Mouse (Mus musculus) cortical plate, adult 2 months (tissue): ENCODE results near the gene Ppfibp2. TPM values are rescaled to one million over a fixed set of nuclear protein-coding genes. Genes with fewer than 3 reads are reported as not detected.

Source experiments
- H3K27ac ChIP-seq: fragments of 200-500 bp; 2 replicates; pipeline ENCODE4 v1.5.1; 2012; ENCODE audit warnings: low read length, control low read depth, inconsistent platforms; ENCODE audit not compliant: insufficient read depth
- H3K4me1 ChIP-seq: fragments of 200-500 bp; 2 replicates; pipeline ENCODE4 v1.6.1; 2011; ENCODE audit warnings: low read length; ENCODE audit not compliant: control insufficient read depth, insufficient read depth
- H3K4me3 ChIP-seq: fragments of 200-500 bp; 2 replicates; pipeline ENCODE4 v1.5.1; 2011; ENCODE audit warnings: mild to moderate bottlenecking, low read length, control low read depth; ENCODE audit not compliant: insufficient read depth
- CTCF ChIP-seq: fragments of 200-500 bp; IDR thresholded peaks from 2 replicates; pipeline ENCODE4 v1.5.1; 2011; ENCODE audit warnings: mild to moderate bottlenecking, control low read depth, low read length; ENCODE audit not compliant: insufficient read depth; ENCODE audit errors: extremely low read depth
- POLR2A ChIP-seq: fragments of 200-500 bp; IDR thresholded peaks from 2 replicates; pipeline ENCODE4 v1.6.1; 2011; ENCODE audit warnings: mild to moderate bottlenecking, low read length, control low read depth; ENCODE audit not compliant: insufficient read depth; ENCODE audit errors: extremely low read depth
- polyA plus RNA-seq: library from polyadenylated mRNA; depleted of rRNA; stranded (reverse); fragments of >200 nt; gene quantifications from 2 replicates; pipeline ENCODE4 v1.2.3, GENCODE M21; 2012

Gene Ppfibp2
- polyA plus RNA-seq, 1 experiment, result 8.4 TPM

- no peak for TF ChIP-seq CTCF
- H3K27ac ChIP-seq, result 0 out of 2 replicates have a peak overlapping the region, but pooled peaks have one; percentile 86
- no peak overlapping the region for H3K4me3 ChIP-seq
- peaks cover 1% of the 10 kb centered on the region; the same call in 1 of the 2 replicates for H3K4me1 ChIP-seq
Measured at GRCm38 (mm10) chr7:107680151-107680852, 85.3 kb downstream of the Ppfibp2 start.

GRCm38 (mm10) chr7:107681306-107681705 lies 86.3 kb downstream of the Ppfibp2 start:
- H3K27ac ChIP-seq, result no peak overlapping the region
- no peak for TF ChIP-seq CTCF
- TF ChIP-seq POLR2A, result no peak

GRCm38 (mm10) chr7:107683162-107683561 lies 88.2 kb downstream of the Ppfibp2 start:
- H3K4me1 ChIP-seq, result peaks cover 1% of the 10 kb centered on the region; the same call in 1 of the 2 replicates
- H3K4me3 ChIP-seq, result no peak overlapping the region
- no peak overlapping the region for H3K27ac ChIP-seq
- TF ChIP-seq POLR2A, result no peak

More at GRCm38 (mm10) chr7:107681306-107681705, 86.3 kb downstream of the Ppfibp2 start:
- peaks cover 1% of the 10 kb centered on the region; the same call in 1 of the 2 replicates for H3K4me1 ChIP-seq
- H3K4me3 ChIP-seq, result no peak overlapping the region

GRCm38 (mm10) chr7:107683622-107684021 lies 88.6 kb downstream of the Ppfibp2 start:
- H3K27ac ChIP-seq, result no peak overlapping the region
- no peak for TF ChIP-seq POLR2A
- no peak for TF ChIP-seq CTCF
- peaks cover 1% of the 10 kb centered on the region; the same call in 1 of the 2 replicates for H3K4me1 ChIP-seq
- no peak overlapping the region for H3K4me3 ChIP-seq

- Histone ChIP-seq H3K27ac (no peak overlapping the region), H3K4me3 (no peak overlapping the region), H3K4me1 (no peaks in the 10 kb centered on the region)
- no peak for TF ChIP-seq POLR2A
- TF ChIP-seq CTCF, result no peak
Measured at GRCm38 (mm10) chr7:107685238-107685954, 90.4 kb downstream of the Ppfibp2 start.

GRCm38 (mm10) chr7:107685955-107686285 lies 90.9 kb downstream of the Ppfibp2 start:
- H3K4me3 ChIP-seq, result no peak overlapping the region
- no peaks in the 10 kb centered on the region for H3K4me1 ChIP-seq

GRCm38 (mm10) chr7:107687412-107687811 lies 92.4 kb downstream of the Ppfibp2 start:
- Histone ChIP-seq H3K4me1 (no peaks in the 10 kb centered on the region), H3K27ac (peak overlapping the region; percentile 45; the same call in 1 of the 2 replicates), H3K4me3 (no peak overlapping the region)
- no peak for TF ChIP-seq POLR2A

More at GRCm38 (mm10) chr7:107685955-107686285, 90.9 kb downstream of the Ppfibp2 start:
- TF ChIP-seq CTCF (no peak), POLR2A (no peak)
- H3K27ac ChIP-seq, result no peak overlapping the region

- no peak for TF ChIP-seq CTCF
- no peak for TF ChIP-seq POLR2A
- Histone ChIP-seq H3K4me3 (no peak overlapping the region), H3K4me1 (no peaks in the 10 kb centered on the region), H3K27ac (peak overlapping the region; percentile 53; the same call in 1 of the 2 replicates)
Measured at GRCm38 (mm10) chr7:107688040-107688439, 93.0 kb downstream of the Ppfibp2 start.

- Histone ChIP-seq H3K27ac (no peak overlapping the region), H3K4me1 (no peaks in the 10 kb centered on the region), H3K4me3 (no peak overlapping the region)
- TF ChIP-seq CTCF (no peak), POLR2A (no peak)
Measured at GRCm38 (mm10) chr7:107690426-107691221, 95.6 kb downstream of the Ppfibp2 start.

- H3K4me1 ChIP-seq, result no peaks in the 10 kb centered on the region
- TF ChIP-seq POLR2A, result no peak
- TF ChIP-seq CTCF, result no peak
- no peak overlapping the region for H3K27ac ChIP-seq
- H3K4me3 ChIP-seq, result no peak overlapping the region
Measured at GRCm38 (mm10) chr7:107691493-107691892, 96.5 kb downstream of the Ppfibp2 start.
